Mouse (Mus musculus): Measurements from ENCODE around the gene Rapgef4.

GRCm38 (mm10) chr2:72181443-72181842 is 200.4 kb downstream of the Rapgef4 start:
- TF ChIP-seq CTCF (IDR thresholded peaks at IDR 0.05; ENCODE audit: low read depth, low read length), result no peak
- TF ChIP-seq POLR2A (IDR thresholded peaks at IDR 0.05; ENCODE audit: extremely low read depth, insufficient read depth, low read length), result 0 out of 2 replicates have a peak, but pooled peaks have one; percentile 31

Data from liver, adult 2 months (tissue).